Mouse (Mus musculus) cerebellum, postnatal 14 days (tissue): Measurements from ENCODE around the gene 2310030G06Rik.

ENCODE experiments used
- DNase-seq, 2 experiments: peaks; one replicate each; pipeline ENCODE4 v3.0.0; 2021; ENCODE audit warnings: mixed read lengths in 2 of 2

Gene 2310030G06Rik

DNA sequence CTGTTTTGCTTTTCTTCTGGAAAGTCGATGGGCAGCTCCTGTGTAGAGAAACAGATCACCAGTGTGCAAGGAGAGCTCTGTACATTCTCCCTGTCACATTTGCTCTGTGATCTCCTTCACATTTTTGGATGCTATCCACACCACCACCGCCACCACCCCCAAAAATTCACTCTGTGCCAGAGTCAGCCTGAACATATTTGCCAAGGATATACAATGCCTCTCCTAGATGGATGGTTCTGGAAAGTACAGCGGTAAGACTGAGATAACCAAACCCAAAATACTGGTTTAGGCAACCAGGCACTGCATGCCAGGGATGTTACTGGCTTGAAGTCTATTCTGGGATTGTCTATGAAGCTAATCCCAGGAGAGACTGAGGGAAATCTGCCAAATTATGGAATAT lies 4.1 kb downstream of the 2310030G06Rik start:
- DNase-seq: no peak

DNA sequence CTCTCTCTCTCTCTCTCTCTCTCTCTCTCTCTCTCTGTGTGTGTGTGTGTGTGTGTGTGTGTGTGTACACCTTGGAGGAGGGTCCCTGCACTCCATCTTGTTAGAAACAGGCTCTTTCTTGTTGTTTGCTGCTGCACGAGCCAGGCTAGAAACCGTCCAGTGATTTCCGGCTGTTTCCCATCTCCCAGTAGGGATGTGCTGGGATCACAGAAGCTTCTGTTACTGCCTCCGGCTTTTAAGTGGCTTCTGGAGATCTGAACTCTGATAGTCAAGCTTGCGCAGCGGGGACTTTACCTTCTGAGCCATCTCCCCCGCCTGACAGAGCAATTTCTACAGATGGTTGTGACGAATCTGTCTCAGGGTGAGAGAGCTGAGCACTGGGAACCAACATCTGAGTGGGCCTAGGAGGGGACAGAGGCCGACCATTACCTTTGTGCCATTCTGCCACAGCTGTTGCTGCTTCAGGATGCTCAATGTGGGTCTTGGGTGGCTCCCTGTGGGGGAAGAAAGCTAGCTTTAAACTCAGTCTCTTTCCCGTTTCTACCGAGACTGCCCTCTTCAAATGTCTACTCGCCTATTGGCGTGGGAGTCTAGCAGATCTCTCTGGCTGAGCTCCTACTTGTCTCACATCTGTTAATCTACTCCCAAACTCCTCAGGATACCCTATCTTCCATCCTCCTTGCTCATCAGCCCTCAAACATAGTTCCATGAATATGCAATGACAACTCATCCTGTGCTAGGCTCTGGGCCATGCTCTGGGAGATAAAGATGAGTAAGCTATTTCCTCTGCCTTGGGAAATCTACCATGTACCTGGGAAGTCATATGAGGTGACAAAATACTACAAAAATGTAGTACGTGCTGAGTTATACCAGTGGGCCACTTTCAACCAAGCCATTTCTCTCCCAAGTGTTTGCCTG lies 5.2 kb downstream of the 2310030G06Rik start:
- no peak for DNase-seq

DNA sequence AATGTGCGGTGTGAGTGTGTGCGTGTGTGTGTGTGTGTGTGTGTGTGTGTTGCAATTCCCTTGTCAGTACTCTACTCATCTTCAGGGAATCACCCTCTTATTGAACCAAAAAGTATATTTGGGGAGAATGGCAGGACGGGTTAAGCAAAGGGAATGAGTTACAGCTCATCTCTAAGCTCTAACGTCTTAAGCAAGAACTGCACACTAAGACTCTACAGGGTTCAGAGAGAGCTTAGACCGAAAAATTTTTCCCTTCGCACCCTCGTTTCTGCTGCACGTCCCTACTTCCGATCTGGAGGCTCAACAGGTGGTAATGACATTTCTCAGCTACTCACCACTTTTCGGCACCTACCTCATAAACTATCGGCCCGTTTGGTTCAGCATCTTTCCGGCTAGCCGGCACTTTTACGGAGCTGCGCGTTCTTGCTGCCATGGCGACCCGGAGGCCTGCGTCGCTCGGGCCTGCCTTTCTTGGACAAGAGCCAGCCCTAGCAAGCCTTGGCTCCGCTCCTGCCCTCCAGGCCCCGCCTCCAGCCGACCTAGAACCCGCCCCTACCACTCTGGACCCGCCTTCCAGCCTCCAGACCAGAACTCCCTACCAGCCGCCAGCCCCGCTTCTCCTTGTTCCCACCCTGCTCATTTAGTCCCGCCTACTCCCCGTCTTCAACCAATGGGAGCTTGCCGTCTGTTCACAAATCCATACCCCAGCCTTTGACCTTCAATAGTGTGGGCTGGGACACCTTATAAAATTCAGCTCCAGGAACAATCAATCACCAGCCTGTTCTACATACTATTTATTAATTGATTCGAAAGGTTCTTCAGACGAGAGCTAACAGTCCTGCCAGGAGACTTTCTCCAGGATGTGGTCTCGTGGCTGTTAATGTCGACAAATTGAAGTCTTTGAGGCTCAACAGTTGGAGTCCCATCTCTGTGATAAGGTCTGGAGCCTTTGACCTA lies 7.1 kb downstream of the 2310030G06Rik start, which contains the start of gene Dixdc1:
TSS of gene Dixdc1 (minus strand) at position 604 of the 957 bp plus-strand sequence.
- DNase-seq: peak; percentile 89 to 93

DNA sequence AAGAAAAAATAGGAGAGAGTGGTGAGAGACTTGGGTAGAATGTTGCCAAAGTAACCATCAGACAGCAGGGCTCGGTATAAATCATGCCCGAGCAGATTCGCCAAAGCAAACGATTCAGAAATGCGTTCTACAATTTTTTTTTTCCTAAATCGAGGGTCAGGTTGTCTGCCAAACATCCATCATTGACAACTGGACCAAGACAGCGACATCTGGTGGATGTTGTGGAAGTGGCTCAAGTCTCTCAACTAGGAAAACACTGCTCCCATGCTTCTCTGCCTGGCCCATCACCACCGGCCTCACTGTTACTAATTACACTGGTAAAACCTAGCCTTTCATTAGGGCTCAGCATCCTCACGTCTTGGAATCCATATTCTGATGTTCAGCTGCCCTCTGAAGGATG lies 11.3 kb downstream of the 2310030G06Rik start:
- DNase-seq: peak; percentile 80 to 81

DNA sequence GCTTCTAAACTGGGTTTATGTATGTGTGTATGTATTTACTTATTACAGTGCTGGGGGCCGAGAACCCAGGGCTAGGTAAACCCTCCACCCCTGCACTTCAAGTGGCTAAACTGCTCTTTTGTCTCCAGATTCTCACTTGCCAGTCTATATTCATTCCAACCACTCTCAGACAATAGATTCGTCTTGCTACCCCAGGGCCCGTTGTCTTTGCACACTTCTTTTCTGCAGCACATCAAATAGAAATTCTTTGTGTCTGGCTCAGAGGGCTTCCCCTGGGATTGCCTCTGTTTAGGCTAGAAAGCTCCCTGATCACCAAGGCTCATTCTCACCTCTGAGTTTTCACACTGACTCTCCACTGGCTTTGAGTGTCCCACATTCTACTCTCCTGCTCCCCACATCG lies 13.8 kb downstream of the 2310030G06Rik start:
- no peak for DNase-seq

DNA sequence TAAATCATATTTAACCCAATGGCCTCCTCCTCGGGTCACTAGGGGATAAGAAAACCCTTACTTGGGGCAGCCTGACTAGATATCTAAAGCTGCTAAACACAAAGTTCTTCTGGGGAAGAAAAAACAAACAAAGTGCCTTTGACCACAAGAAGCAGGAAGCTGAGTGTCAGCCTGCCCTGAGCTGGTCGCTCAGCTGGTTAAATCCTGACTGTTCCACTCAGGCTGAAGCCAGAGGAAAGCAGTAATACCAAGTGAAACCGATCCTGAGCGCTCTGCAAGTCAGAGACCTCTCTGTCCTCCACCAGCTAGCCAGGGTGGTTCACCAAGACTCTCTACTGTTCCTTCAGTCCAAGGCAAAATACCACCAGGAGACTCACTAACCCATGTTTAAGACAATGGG lies 16.7 kb downstream of the 2310030G06Rik start:
- DNase-seq: no peak

DNA sequence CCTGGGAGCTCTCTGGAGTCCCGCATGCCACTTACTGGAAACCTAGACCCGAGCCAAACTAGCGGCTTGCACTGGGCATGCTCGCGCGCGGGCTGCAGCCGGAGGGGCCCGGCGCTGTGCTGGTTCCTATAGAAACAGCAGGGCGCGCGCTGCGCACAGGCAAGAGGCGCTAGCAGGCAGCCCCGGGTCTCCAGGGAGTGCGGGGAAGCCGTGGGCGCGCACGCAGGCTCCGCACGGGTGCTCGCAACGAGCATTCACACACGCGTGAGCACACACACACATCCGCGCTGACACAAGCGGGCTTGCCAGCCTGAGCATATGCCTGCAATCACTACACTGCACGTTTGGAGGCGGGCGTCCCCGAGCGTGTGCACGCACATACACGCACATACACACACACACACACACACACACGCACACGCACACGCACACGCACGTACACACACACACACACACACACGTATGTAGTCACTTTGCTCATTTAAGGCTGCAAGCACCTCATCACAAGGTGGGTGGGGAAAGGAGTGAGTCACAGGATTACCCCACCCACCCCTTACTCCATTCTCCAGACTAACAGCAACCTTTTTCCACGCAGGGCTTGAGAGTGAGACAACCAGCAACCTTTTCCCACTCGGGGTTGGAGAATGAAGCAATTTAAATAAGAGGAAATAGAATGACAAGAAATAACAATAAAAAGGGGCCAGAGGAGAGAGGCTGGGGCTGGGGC lies 18.2 kb downstream of the 2310030G06Rik start:
- peak; percentile 85 for DNase-seq

DNA sequence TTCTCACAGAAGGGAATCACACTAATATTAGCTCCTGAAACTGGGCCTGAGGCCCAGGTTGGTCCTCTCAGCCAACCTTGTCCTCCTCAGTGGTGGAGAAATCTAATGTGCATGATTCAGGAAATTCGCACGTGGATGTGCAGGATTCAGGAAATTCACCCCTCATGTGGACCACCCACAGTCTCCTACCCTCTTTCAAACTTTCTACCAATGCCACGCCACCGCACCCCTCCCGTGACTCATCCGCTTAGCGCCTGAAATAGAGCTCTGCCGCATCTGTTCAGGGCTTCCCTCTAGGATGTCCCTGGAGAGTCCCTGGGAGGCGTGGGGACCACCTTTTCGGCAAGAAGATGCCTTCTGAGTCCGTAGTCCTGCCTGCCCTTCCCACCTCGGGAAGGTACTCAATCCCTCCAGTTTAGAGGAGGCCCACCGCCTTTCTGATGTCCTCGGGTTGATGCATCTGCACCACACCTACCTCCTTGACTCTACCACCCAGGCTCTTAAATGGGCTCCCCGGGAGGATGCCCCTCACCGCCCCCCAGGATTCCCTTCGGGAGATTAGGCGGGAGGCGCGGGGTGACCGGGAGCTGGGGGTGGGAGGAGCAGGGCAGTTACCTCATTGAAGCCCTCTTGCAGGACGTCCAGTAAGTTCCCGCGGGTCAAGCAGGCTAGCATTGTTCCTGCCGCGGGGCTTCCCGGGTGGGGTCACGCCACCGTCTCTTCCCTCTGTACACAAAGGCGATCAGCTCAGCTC lies 19.0 kb downstream of the 2310030G06Rik start:
- DNase-seq: peak; percentile 60 to 75

DNA sequence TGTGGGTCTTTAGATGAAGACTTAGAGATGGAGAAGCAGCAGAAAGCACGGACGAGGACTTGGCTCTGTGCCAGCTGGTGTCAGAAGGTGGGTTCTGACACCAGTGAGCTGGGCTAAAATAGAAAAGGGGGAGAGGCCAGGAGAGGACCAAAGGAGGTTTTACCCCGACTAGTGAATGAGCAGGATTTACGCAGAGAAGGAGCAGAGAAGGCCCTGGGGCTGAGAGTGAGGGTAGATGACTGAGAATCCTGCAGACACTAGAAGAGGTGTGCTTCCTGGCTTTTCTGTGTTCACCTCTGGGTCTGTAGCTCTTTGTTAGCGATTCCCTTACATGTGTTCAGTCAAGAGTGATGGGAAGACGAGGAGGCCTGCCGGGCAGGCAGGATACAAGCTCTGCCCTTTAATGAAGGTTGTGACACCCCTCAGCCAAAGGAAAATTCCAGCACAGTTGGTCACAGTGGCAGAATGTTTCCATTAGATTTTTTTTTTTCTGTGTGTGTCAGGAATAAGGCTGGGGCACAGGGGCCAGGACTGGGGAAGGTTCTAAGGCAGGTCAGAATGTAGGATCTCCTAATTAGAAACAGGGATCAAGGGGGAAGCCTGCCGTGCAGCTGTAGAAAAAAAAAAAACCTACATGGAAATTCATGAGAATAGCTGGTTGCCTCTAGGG lies 20.3 kb downstream of the 2310030G06Rik start:
- DNase-seq: peak; percentile 61 to 64

DNA sequence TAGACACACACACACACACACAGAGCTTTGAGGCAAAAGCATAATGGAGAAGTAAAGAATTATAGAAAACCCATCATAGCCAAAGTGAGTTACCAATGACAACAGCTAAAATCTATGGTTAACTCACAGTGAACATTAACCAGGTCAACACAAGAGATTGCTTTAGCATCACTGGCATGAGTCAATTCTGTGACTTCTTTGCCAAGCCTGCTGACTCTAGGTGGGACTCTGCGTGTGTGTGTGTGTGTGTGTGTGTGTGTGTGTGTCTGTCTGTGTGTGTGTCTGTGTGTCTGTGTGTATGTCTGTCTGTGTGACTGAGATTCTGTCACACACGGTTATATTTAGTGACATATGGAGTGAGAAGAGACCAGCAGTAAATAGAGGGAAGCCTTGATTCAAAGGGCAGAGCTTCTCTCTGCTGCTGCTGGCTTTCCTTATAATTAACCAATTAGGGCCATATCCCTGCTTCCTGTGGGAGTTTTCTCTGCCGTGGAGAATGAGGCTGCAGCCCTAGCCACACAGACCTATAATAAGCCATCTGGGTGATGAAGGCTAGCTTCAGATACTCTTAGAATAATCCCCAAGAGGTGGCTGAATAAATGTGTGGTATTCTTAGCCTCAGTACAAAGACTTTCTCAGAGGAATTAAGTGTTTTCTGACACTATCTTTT lies 21.5 kb downstream of the 2310030G06Rik start:
- peak; percentile 44 to 45 for DNase-seq

DNA sequence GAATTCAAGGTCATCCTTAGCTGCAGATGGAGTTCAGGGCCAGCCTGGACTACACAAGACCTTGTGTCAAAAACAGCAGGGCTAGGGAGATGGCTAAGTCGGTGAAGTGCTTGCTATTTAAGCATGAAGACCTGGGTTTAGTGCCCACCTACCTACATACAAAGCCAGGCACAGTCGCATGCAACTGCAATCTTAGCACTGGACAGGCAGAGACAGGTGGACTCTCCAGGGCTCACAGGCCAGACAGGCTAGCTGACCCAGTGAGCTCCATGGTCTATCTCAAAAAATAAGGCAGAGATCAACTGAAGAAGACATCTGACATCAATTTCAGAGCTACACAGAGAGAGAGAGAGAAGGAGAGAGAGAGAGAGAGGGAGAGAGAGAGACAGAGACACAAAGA lies 22.2 kb downstream of the 2310030G06Rik start:
- DNase-seq: peak; percentile 28 to 49

DNA sequence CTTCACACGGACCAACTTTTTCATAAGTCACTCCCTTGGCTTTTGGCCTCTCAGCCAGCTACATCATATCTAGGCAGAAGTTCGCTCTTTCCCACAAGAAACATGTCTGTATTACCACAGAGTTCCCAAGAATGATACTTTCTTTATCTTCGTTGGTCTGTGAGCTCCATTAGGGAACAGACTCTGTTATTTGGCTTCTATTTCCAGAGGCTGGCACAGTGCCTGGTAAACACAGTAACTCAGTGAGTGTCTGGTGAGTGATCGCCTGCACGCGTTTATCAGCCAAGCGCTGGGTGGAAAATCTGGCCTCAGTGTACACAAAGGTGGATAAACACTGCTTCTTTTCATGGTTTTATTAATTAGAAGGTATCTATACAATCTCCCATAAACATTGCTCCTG lies 22.9 kb downstream of the 2310030G06Rik start:
- peak; percentile 95 to 96 for DNase-seq

DNA sequence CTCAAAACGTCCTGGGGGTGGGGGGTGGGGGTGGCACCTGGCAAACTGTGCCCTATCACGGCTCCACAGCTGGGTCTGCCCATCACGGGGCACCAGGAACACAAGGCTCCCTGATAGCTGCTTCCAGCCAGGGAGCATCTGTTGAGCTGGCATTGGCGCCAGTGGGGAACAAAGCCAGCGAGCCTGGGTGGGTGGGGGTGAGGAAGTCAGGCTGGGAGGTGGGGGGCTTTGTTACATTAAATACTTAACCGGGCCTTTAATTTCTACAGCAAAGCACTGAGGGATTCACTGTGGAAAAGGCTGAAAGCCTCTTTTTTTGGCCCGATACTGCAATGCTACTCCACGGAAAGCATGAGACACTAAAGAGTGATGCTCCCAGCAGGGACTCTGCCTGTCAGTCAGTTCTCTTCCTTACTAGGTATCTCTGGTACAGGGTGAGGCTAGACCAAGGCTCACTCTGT lies 23.9 kb downstream of the 2310030G06Rik start:
- DNase-seq: peak; percentile 81 to 82

DNA sequence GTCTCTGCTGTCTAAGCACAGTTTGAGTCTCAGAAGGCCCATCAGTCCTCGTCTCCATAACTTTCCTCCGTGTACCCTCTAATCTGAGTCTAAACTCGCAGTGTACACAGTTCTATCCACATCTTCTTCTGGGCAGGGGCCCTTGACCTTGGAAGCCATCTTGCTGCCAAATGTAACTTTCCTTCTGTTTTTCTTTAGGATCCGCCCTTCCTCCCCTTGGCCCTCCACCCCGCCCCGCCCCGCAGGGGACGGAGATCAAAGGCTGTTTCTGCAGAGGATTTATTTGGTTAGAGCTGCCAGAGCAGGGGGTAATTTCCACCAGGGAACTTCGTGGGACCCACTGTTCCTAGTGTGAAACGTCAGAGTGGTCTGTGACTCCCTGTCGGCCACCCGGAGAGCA lies 25.3 kb downstream of the 2310030G06Rik start:
- no peak for DNase-seq

DNA sequence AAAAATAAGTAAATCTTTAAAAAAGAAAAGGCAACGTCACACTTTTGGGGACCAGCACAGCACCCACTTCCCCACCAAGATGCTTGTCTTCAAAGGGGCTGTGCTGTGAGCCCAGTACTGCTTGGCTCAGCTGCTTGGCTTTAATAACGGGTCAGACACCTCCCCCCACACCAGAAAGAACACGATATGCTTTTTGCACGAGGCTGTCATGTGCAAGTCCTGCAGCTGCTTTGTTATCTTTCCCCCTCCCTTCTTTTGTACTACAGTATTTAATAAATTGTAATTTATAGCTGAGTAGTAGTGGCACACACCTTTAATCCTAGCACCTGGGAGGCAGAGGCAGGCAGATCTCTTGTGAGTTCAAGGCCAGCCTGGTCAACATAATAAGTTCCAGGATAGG lies 27.5 kb downstream of the 2310030G06Rik start:
- DNase-seq: no peak

DNA sequence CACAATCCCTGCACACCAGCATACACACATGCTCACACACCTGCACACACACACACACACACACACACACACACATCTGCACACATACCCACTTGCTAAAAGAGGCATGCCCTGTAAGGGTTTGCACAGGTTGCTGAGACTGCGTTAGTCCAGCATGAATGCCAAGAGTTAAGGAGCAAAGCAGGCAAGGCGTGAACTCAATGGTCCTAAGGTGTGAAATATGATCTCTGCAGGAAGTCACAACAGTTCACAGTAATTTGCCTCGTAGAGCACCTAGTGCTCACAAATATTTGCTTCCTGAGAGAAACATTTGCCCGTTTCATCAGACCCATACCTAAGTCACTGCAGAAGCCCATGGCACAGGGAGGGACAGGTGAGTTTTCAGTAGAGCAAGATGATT lies 32.1 kb downstream of the 2310030G06Rik start:
- no peak for DNase-seq

DNA sequence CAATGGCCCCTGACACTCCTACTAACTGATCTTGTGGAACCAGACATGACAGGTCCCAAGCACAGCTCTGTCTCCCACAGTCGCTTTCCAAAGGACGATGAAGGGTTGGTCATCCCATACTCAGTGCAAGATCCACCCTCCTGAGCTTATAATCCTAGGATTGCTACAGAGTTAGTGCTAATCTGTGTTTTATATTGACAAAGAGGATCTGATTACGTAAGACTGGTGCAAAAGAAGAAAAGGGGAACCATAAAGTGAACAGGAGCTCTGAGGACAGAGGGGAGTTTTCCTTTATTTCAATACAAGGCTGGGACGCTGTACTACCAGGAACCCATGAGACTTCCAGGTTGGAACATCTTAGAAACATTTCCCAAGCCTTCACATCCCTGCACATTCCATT lies 35.0 kb downstream of the 2310030G06Rik start:
- no peak for DNase-seq

DNA sequence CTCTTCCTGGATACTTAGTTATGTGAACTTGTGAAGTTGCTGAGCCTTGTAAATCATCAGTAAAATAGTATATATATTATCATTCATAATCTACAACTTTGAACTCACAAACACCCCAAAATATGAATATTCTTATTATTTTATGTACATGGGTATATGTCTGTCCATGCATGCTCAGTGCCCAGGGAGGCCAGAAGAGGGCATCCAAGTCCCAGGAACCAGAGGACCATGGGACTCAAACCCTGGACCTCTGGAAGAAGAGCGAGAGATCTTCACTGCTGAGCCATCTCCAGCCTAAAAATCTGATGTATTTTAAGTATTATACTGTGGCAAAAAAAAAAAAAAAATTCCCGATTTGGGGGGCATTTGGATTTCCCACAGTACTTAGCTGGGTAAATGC lies 37.2 kb downstream of the 2310030G06Rik start:
- DNase-seq: peak; percentile 75 to 79

DNA sequence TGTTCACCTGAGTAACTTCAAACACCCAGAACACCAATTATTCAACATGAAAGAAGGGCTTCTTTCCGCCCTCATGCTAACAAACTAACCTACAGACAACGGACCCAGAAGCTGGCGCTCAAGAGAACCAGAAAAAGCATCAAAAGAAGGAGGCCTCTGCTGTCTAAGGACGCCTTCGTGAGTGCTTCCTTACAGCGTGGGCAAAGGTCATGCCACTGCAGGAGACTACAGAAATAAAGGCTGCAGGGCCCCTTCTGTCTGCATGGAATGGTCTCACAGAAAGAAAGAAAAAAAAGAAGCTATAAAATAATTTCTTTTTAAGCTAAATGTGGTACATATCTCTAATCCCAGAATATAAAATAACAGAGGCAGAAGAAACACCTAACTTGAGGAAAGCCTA lies 41.4 kb downstream of the 2310030G06Rik start:
- DNase-seq: no peak

DNA sequence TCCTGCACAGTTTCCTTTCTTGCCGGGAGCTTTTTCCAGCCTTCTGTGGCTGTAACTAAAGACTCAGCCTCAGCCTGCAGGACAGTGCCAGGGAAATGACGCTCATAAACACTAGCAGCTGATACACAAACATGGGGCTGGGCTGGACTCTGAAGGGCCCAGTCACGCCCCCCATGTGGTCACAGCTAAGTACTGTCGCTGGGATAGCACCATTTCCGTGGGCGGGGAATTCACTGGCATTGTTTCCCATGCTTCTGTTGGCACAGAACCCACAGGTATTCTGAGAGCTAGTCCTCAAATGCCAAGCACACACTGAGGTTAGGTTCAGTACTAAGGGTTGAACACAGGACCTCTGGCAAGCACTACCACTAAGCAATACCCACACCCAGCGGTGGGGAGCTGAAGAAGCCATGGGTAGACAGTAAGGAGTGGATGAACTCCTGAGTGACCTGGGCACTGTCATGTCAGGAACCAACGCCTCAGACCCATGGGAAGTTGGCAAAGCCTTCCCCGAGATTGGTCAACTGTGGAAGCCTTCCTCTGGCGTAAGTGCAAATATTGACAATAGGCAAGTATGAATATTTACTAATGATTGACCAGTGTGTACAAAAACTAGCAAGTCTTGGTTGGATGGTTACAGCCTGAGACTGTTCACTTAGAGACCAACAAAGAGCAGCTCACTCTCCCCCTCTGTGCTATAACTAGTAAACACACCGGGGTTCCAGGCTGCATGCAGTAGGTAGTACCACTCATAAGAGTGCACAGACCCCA lies 45.2 kb downstream of the 2310030G06Rik start:
- DNase-seq: peak; percentile 58 to 68
